ENCODE assay signal across 12 mouse cellular contexts in genomic region chr7:97076977-97077376, GRCm38 (mm10).
"Had no signal": no experiment of that assay in that cellular context is flagged by ENCODE, and none has a peak within 500 bp of the region (broad histone marks: within the 10 kb centered on the region; RNA-seq: fewer than 3 reads in every experiment).

No protein-coding gene starts in this region.

- H3K27me3 ChIP-seq: limb, embryonic 15.5 days; midbrain, embryonic 12.5 days had no signal

- H3K27ac ChIP-seq: hindbrain, postnatal 0 days; limb, embryonic 15.5 days; liver, embryonic 14.5 days; midbrain, embryonic 12.5 days had no signal

- ATAC-seq: hindbrain, postnatal 0 days; midbrain, embryonic 16.5 days had no signal

- H3K36me3 ChIP-seq: limb, embryonic 15.5 days; midbrain, embryonic 12.5 days had no signal

- H3K9me3 ChIP-seq: limb, embryonic 15.5 days; midbrain, embryonic 12.5 days had no signal

- H3K4me1 ChIP-seq: midbrain, embryonic 12.5 days had no signal

- DNase-seq: kidney, adult 18-20 months; layer of hippocampus, adult 9-11 months; layer of hippocampus, postnatal 36 days; lung, adult 18-20 months; lung, postnatal 14 days; right cerebral cortex, postnatal 14 days; thymus, postnatal 4 days had no signal

- H3K4me3 ChIP-seq: limb, embryonic 15.5 days; midbrain, embryonic 12.5 days had no signal

- H3K4me2 ChIP-seq: limb, embryonic 15.5 days; midbrain, embryonic 12.5 days had no signal

- H3K9ac ChIP-seq: limb, embryonic 15.5 days; liver, embryonic 14.5 days; midbrain, embryonic 12.5 days had no signal
